Mouse (Mus musculus) kidney, embryonic 14.5 days (tissue): ENCODE data around the gene 4930503B20Rik. TPM values are rescaled to one million over a fixed set of nuclear protein-coding genes. Genes with fewer than 3 reads are reported as not detected.

Source experiments
- ATAC-seq: fragments of 200-750 bp; cut with Nextera tagmentation; 2 replicates; pipeline ENCODE4 v1.8.0; 2017; ENCODE audit warnings: moderate number of reproducible peaks, mild to moderate bottlenecking, moderate TSS enrichment, moderate library complexity; ENCODE audit not compliant: low FRiP score, low TSS enrichment
- H3K27ac ChIP-seq: fragments of 300-500 bp; sonication (generic); 2 replicates; pipeline ENCODE4 v1.5.1; 2014; ENCODE audit warnings: low read depth, mild to moderate bottlenecking, low read length, moderate library complexity, mixed read lengths
- H3K27me3 ChIP-seq: fragments of 300-500 bp; sonication (generic); 2 replicates; pipeline ENCODE4 v1.6.1; 2014; ENCODE audit warnings: mild to moderate bottlenecking, low read length; ENCODE audit not compliant: control insufficient read depth, insufficient read depth
- H3K36me3 ChIP-seq: fragments of 300-500 bp; sonication (generic); 2 replicates; pipeline ENCODE4 v1.6.1; 2014; ENCODE audit warnings: low read length, mixed read lengths; ENCODE audit not compliant: control insufficient read depth, insufficient read depth
- H3K4me1 ChIP-seq: fragments of 300-500 bp; sonication (generic); 2 replicates; pipeline ENCODE4 v1.6.1; 2014; ENCODE audit warnings: low read length, mixed read lengths; ENCODE audit not compliant: control insufficient read depth, insufficient read depth
- H3K4me2 ChIP-seq: fragments of 300-500 bp; sonication (generic); replicated peaks from 2 replicates; pipeline ENCODE4 v1.6.1; 2014; ENCODE audit warnings: low read depth, mild to moderate bottlenecking, low read length
- H3K4me3 ChIP-seq: fragments of 300-500 bp; sonication (generic); 2 replicates; pipeline ENCODE4 v1.5.1; 2014; ENCODE audit warnings: mild to moderate bottlenecking, low read length
- H3K9ac ChIP-seq: fragments of 300-500 bp; sonication (generic); 2 replicates; pipeline ENCODE4 v1.6.1; 2014; ENCODE audit warnings: low read depth, mild to moderate bottlenecking, low read length, moderate library complexity
- H3K9me3 ChIP-seq: fragments of 300-500 bp; sonication (generic); 2 replicates; pipeline ENCODE4 v1.6.1; 2016; ENCODE audit warnings: low read length; ENCODE audit not compliant: control insufficient read depth
- WGBS: fragments of 180-500 bp; shearing (Covaris S2); extraction: QIAGEN DNeasy Blood & Tissue Kit; methylation state at CpG from one replicate; pipeline ENCODE4 v1.1.7; 2014; 5-methylcytosine and 5-hydroxymethylcytosine counted together
- polyA plus RNA-seq: library from polyadenylated mRNA; unstranded; fragments of >200 nt; fragmentation: Nextera tagmentation; extraction: Ambion mirVana; gene quantifications from 2 replicates; pipeline ENCODE4 v1.2.1, GENCODE M21; 2014

Gene 4930503B20Rik
- polyA plus RNA-seq, 1 experiment from 2014 or later, result not detected

GRCm38 (mm10) chr3:146611821-146612220, 39.3 kb downstream of the 4930503B20Rik start:
- Histone ChIP-seq H3K27ac (no peak overlapping the region), H3K9me3 (no peaks in the 10 kb centered on the region), H3K27me3 (no peaks in the 10 kb centered on the region), H3K9ac (no peak overlapping the region), H3K4me2 (no peak overlapping the region), H3K4me3 (no peak overlapping the region), H3K4me1 (no peaks in the 10 kb centered on the region), H3K36me3 (no peaks in the 10 kb centered on the region)
- 78% methylated on average over 4 of the region's 4 CpGs for WGBS
- no peak for ATAC-seq

DNA sequence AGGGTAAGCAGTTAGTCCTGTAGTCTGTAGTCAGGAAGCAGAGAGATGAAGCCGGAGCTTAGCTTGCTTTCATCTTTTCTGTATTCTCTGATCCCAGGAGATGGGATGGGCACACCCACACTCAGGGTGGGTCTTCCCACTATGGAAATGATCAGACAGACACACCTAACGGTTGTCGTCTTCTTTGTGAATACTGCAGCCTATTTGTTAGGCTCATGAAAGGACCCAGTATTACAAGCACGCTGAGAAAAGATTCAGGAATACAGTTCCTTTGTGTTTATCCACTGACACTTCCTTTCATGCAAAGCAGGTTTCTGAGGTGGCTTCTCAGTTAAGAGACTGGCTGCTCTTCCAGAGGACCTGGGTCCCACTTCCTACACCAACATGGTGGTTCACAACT, 39.9 kb downstream of the 4930503B20Rik start:
- H3K27me3 ChIP-seq, result no peaks in the 10 kb centered on the region
- no peak for ATAC-seq
- H3K27ac ChIP-seq, result no peak overlapping the region
- no peak overlapping the region for H3K4me2 ChIP-seq
- H3K4me1 ChIP-seq, result no peaks in the 10 kb centered on the region
- 92% methylated on average over 4 of the region's 4 CpGs for WGBS
- H3K36me3 ChIP-seq, result no peaks in the 10 kb centered on the region
- H3K9ac ChIP-seq, result no peak overlapping the region
- no peak overlapping the region for H3K4me3 ChIP-seq
- no peaks in the 10 kb centered on the region for H3K9me3 ChIP-seq

GRCm38 (mm10) chr3:146610322-146610721, 40.8 kb downstream of the 4930503B20Rik start:
- H3K4me3 ChIP-seq, result no peak overlapping the region
- 80% methylated on average over 10 of the region's 10 CpGs for WGBS
- no peak overlapping the region for H3K4me2 ChIP-seq
- no peaks in the 10 kb centered on the region for H3K36me3 ChIP-seq
- no peaks in the 10 kb centered on the region for H3K27me3 ChIP-seq
- H3K27ac ChIP-seq, result no peak overlapping the region
- no peak overlapping the region for H3K9ac ChIP-seq
- no peaks in the 10 kb centered on the region for H3K4me1 ChIP-seq
- ATAC-seq, result no peak
- no peaks in the 10 kb centered on the region for H3K9me3 ChIP-seq

GRCm38 (mm10) chr3:146607368-146607767, 43.7 kb downstream of the 4930503B20Rik start:
- Histone ChIP-seq H3K9me3 (no peaks in the 10 kb centered on the region), H3K27me3 (no peaks in the 10 kb centered on the region), H3K4me1 (no peaks in the 10 kb centered on the region), H3K4me2 (no peak overlapping the region), H3K27ac (no peak overlapping the region), H3K36me3 (no peaks in the 10 kb centered on the region), H3K9ac (no peak overlapping the region), H3K4me3 (no peak overlapping the region)
- 26% methylated on average over 1 of the region's 1 CpGs for WGBS
- no peak for ATAC-seq

- Histone ChIP-seq H3K4me1 (no peaks in the 10 kb centered on the region), H3K27me3 (no peaks in the 10 kb centered on the region), H3K36me3 (no peaks in the 10 kb centered on the region), H3K9ac (no peak overlapping the region), H3K4me2 (no peak overlapping the region), H3K27ac (no peak overlapping the region), H3K9me3 (no peaks in the 10 kb centered on the region), H3K4me3 (no peak overlapping the region)
- 86% methylated on average over 9 of the region's 9 CpGs for WGBS
- ATAC-seq, result no peak
Measured at GRCm38 (mm10) chr3:146604647-146605046, 46.5 kb downstream of the 4930503B20Rik start.

DNA sequence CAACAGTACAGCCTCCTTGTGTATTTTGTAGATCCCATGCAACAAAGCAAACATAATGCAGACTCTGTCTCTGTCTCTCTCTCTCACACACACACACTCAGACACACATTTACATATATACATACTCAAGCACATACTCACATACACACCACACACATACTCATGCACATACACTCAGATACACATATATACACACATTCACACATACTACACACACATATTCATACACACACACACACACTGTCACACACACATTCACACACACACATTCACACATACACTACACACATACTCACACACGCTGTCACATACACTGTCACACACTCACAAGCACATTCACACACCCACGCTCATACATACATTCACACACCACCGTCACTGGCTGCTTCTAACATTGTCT, 48.6 kb downstream of the 4930503B20Rik start:
- Histone ChIP-seq H3K9me3 (no peaks in the 10 kb centered on the region), H3K4me1 (no peaks in the 10 kb centered on the region), H3K4me3 (no peak overlapping the region), H3K27ac (no peak overlapping the region), H3K9ac (no peak overlapping the region), H3K4me2 (no peak overlapping the region), H3K27me3 (no peaks in the 10 kb centered on the region), H3K36me3 (no peaks in the 10 kb centered on the region)
- WGBS, result 94% methylated on average over 3 of the region's 3 CpGs
- no peak for ATAC-seq

DNA sequence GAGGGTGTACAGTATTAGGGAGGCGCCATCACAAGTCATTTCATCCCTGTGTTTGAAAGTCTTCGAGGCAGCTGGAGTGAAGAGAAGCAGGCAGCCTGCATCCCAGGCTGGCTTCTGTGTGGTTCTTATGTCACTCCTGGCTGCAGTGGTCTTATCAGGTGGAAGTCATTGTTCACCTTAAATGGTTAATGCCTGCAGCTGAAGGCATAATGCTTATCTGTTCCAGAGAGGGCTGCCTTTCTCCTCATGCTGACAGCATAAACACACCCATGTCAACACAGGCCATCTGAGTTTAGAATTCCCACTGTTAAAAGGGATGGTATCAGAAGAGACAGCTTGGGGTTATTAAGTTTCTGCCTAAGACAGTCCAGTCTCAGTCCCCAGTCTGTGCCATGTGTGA, 49.9 kb downstream of the 4930503B20Rik start:
- no peak for ATAC-seq
- no peak overlapping the region for H3K4me2 ChIP-seq
- no peak overlapping the region for H3K4me3 ChIP-seq
- H3K9me3 ChIP-seq, result no peaks in the 10 kb centered on the region
- H3K27ac ChIP-seq, result no peak overlapping the region
- WGBS, result 88% methylated on average over 2 of the region's 2 CpGs
- no peak overlapping the region for H3K9ac ChIP-seq
- H3K4me1 ChIP-seq, result no peaks in the 10 kb centered on the region
- H3K27me3 ChIP-seq, result no peaks in the 10 kb centered on the region
- no peaks in the 10 kb centered on the region for H3K36me3 ChIP-seq

GRCm38 (mm10) chr3:146599198-146599900, 51.8 kb downstream of the 4930503B20Rik start:
- Histone ChIP-seq H3K27me3 (no peaks in the 10 kb centered on the region), H3K4me3 (no peak overlapping the region), H3K9ac (no peak overlapping the region), H3K4me2 (no peak overlapping the region), H3K9me3 (no peaks in the 10 kb centered on the region), H3K36me3 (no peaks in the 10 kb centered on the region), H3K4me1 (no peaks in the 10 kb centered on the region), H3K27ac (no peak overlapping the region)
- 87% methylated on average over 6 of the region's 6 CpGs for WGBS
- no peak for ATAC-seq

DNA sequence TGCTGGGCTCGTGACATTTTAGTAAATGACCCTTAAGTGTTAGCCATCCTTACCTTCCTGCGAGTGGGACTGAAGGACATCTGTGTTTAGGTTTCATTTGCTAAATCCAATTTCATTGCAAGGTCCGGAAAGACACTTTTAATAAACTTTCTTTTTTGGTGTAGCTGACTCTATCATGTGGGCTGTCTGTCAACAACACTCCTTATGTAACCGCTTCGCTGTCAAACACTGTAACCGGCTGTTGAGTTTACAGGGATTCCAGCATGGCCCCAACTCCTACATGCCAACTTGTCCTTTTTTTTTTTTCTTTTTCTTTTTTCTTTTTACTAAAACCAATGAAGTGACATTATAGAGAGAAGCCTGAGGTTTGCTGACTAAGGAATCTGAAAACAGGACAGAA, 52.7 kb downstream of the 4930503B20Rik start:
- H3K9ac ChIP-seq, result no peak overlapping the region
- no peaks in the 10 kb centered on the region for H3K4me1 ChIP-seq
- no peaks in the 10 kb centered on the region for H3K36me3 ChIP-seq
- WGBS, result 77% methylated on average over 6 of the region's 6 CpGs
- no peak overlapping the region for H3K4me2 ChIP-seq
- H3K9me3 ChIP-seq, result no peaks in the 10 kb centered on the region
- no peaks in the 10 kb centered on the region for H3K27me3 ChIP-seq
- no peak overlapping the region for H3K4me3 ChIP-seq
- ATAC-seq, result no peak
- H3K27ac ChIP-seq, result no peak overlapping the region
